Mouse (Mus musculus): ENCODE results near the gene Rimklb.
"Not testable (repeated sequence)": the region's sequence is repeated elsewhere in the genome, so short reads cannot be mapped to it uniquely, and the experiment has no call there.

Rimklb gene

DNA sequence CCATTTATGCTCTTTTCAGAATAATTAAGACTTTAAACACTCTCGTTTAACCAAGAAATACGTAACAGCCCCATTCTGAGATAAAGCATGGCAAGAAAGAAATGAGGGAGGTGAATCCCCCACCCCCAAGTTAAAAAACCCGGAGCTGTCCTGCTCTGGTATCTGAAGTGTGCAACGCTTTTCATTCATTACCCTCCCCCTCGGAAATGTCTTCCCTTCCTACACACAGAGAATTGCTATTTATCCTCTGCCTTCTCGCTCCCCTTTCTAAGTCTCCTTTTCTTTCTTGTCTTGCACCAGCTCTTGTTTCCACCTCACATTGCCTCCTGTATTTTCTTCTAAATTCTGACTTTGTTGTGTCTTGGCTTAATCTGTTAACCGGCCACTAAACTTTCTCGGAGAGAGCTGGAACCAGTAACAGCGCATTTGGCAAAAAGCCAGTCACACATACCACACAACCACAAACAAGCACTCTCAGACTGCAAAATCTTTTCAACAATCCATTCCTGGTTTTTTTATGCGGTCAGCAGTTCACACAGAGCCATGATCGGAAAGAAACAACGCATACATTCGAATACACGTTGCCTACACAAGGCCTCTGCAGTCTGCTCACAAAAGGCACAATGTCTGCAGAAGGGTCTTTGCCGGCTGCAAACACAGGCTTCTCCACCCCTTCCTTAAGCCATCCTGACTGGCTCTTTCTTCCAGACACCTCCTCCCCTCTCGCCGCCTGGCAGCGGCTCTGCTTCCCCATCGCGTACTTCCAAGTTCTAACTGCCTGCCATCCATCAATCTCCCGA, 3.3 kb downstream of the Rimklb start:
- DNase-seq = no peak

DNA sequence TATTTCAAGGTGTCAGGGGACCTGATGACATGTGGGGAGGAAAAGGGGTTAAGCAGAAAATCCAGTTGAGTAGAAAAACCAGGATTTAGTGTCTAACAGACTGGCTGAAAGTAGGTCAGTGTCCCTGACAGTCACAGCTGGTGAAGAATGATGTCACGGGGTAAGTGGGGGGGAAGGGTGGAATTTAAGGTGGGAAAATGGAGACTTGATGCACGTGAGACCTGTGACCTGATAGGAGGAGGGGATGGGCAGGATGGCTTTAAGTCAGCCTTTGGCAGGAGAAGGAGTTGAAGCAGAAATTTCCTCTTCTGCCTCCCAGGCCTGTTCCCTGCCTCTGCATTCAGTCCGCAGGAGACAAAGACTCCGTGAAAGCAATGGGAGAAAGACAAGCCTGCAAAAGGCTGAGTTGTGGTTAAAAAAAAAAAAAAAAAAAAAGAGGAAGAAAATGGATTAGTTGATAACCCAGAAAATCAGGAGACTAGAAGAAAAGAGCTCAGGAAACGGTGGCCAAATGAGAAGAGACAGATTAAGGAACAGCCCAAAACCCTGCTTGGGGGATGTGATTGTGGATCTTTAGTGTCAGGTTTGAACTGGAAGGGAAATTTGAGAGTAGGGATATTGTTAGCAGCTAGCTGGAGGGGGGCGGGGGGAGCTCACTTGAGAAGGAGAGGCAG, 4.6 kb downstream of the Rimklb start:
- no peak for DNase-seq

DNA sequence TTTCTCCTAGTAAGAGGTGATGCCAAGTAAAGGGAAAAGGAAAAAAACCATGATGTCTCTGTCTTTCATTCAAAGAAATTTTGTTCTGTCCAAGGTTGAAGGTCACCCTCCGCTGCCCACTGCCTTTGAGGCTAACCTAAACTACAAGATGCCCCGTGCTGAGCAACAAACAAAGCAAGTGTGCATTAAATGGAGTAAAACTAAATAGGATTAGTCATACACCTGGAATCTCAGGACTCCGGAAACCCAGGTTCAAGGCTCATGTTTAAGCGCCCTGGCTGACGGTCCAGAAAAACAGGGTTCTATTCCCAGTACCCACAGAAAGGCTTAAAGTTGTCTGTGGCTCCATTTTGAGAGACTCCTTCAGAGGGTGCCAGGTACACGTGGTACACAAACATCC, 6.1 kb downstream of the Rimklb start:
- no peak for DNase-seq

DNA sequence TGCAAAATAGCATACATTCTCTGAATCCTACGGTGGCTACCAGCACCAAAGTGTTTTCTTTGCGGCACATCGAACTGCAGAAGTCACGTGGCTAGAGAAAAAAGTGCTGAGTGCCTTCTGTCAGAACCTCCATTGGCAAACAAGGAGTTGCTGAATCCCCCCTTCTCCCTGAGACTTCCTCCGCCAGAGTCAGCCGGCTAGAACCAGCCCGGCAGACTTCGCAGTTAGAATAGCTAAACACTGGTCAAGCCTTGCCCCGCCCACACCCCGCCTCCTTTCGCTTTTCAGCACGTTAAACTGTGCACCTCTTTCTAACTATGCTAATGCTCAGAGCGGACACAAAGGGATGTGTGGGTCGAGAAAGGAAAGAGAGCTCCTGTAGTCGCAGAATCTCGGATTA, 7.0 kb downstream of the Rimklb start:
- peak; percentile 61 for DNase-seq

DNA sequence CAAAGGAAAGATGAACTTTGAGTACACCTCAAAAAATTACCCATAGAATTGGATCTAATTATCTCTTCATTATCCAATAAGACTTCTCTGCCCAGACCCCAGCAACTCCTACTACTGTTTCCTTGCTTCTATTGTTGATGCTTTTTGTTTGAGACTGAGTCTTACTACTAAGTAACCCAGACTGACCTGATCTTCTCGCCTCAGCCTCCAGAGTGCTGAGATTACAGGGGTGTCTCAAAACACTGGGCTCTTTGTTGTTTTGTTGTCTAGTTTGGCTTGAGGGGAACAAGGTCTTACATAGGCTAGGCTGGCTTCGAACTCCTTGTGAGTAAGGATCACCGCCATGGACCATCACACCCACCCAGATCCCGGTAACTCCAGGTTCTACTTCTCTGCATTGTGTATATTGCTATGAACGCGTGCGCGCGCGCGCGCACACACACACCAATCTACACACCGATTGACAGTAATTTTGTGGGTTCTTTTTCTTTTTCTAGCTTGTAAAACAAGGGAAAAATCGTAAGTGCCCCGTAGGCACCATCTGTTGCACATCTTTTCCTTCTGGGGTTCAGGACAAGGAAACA, 7.5 kb downstream of the Rimklb start:
- DNase-seq = no peak

DNA sequence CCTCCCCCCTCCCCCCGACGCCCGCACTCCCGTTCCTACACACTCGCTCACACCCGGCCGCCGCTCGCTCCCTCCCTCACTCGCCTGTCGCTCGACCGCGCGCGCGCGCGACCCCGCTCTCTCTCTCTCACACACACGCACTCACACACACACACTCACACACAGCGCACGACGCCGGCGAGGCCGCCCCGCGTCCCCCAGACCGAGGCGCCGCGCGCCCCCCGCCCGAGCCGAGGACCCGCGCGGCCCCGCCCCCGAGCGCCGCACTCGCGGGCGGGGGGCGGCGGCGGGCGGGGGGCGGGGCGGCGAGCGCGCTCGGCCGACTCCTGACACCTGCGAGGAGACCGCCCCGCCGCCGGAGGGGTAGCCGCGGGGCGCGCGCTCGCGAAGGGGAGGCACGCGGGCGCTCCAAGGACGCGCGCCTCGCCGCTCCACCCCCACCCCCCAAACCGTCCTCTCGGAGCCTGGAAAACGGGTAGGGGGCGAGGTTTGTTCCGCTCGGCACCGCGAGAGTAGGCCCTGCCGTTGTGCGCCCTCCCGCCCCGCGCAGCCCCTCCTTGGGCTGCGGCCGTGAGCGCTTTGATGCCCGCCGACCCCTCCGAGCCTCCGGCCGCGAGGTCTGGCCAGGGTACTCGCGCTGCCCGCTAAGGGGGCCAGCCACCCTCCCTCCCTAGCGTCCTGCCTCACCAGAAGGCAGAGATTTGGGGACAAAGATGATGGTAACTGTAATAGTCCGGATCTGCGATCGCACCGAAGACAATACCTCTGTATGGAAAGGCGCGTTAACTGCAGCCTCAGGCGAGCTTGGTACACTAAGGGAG, 12.1 kb downstream of the Rimklb start:
- DNase-seq = peak; percentile 80

DNA sequence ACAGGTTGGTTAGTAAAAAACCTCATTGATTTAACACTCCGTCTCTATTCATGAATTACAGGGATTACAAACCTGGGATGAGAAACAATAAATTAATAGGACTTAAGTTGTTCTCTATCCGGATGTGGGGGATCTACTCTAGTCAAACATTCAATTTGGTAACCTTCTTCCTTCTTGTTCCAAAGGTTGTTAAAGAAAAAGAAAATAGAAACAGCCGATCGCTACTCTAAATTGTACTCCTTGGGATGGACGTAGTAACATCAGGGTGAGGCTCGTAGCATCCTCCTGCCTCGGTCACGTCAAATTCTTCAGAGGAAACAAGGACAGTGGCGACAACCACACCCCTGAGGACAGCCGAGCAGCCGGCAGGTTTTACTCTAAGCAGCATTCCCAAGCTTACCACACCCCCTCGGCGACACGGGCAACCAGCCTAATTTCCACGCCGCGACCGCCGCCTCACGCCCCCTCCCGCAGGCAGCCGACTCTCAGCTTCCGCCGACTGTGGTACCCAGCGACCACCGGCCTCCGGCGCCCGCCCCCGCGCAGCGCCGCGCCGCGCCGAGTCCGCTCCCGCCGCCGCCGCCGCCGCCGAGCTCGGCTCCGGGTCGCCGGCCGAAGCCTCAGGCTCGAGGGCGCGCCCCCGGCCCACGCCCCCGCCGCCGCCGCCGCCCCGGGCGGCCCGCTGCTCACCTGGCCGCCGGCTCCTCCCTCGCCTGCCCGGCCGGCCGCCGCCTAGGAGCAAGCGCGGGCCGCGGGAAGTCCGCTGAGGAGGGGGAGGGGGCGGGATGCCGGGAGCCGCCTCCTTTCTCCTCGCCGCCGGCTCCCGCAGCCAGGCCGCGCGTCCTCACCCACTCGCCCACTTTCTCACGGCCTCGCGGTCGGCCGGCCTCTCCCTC, 12.9 kb downstream of the Rimklb start:
- DNase-seq = peak; percentile 60

DNA sequence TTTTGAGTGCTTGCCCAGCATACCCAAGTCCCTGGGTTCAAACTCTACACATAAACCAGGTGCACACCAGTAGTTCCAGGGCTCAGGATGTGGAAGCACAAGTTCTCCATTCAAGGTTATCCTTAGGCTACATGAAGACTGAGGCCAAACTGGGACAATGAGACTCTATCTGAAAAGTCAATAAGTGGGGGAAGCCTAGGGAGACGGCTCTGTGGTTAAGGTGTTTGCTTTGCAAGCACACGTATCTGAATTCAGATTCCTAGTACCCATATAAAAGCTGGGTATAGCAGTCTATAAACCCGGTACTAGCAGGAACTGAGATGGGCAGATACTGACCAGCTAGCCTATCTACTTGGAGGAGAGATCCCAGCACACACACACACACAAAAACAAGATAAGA, 20.5 kb downstream of the Rimklb start:
- DNase-seq = no peak

DNA sequence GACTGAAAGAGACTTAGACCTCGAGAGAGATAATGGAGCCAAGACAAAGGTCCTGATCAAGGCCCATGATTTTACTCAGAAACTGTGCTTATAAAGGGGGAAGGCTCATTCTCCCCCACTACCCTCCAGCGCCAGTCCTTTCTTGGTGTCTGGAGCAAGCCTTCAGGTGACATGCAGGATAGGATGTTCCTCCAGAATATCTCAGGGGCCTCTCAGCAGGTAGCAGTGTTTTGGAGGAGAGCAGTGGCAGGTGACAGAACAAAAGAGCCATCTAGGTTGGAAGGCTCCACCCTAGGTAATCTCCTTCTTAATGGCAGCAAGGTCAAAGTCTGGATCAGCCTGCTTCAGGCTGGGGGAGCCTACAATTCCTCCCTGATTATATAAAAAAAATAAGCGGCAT, 27.1 kb downstream of the Rimklb start:
- not testable (repeated sequence) for DNase-seq

DNA sequence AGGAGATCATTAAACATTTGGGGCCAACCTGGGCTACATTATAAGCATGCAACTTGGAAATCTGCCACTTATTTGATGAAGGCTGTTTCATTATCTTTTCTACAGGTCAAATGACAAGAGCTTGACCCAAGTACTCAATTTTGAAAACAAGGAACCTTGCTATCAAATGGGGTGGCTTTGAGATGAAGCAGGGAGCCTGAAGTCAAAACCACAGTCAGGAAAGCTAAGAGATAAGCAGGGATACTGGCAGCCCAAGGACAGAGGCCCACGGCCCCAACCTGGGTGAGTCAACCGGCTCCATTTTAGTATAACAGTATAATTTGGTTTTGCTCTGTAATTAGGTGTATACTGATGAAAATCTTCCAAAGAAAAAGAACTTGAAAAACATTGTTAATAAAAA, 28.3 kb downstream of the Rimklb start:
- no peak for DNase-seq

DNA sequence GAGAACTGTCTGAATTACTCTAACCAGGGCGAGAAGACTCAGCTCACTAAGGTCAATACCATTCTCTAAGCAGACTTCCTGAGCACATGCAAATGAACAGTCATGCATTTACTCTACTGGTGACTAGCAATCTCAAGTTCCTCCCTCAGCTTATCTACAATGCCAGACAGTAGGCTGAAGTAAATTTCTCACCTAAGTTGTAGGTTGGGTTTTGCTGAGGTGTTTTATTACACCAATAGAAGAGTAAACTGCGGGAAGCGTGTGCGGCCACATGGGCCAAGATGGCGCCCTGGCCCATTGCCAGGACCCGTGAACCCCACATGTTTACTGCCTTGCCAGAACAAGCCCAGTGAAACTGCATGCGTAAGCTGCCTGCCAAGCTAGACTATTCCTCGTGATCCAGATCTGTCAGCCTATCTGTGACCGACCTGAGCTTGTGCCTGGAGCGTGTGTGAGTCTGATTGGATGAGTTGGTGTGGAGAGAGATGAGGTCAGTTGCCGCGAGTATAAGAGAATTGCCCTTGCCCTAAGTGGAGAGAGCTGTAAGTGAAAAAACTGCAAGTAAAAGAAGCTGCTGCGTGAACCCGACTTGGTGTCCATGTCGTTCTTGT, 29.4 kb downstream of the Rimklb start:
- no peak for DNase-seq

DNA sequence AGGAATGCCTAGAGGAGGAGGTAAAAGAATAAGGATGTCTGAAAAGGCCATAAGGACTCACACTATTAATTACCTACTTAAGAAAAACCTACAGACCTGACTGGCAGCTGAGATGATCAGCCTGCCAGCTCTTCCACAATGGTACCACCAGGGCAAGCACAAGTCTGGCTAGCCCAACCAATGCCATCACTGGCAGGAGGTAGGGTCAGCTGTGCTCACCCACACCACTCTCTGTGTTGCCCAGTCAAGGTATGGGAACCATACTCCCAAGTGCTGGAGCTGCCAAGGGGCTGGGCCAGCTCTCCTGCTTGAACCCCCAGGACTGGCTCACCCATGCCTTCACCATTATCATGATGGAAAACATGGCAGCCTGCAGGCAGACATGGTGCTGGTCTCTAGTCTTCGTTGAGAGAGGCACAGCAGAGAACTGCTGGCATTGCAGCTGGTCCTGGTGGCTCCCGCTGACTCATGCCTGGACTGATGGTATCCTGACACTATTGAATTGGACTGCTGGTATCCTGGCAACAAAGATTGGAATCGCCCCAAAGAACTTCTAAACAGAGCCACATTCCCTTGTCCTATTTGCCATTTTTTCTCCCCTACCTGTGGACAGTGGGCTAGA, 32.4 kb downstream of the Rimklb start:
- no peak for DNase-seq

DNA sequence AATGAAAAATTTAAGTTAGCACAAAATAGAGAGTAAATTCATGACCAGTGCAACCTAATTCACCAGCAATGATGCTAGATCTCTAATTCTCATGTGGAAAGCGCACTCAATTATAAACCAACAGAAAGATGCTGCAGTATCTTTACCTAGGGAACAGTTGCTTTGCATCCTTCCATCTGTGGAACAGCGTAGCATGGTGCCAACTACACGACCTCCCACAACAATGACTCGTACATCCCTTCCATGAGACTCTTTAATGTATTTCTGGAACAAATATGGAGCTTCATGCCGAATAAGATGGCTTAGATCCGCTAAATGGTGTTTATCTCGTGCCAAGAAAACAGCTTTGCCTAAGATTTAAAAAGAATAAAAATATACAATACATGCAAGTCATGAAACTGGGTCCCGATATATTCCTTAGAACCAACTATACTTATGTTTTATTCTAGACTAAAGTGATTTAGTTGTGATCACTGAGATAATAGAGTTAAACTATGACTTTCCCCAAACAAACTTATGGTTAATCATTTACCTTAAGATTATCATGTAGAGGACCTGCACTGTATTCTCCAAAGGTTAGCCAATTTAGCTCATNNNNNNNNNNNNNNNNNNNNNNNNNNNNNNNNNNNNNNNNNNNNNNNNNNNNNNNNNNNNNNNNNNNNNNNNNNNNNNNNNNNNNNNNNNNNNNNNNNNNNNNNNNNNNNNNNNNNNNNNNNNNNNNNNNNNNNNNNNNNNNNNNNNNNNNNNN, 39.4 kb downstream of the Rimklb start:
- no peak for DNase-seq

DNA sequence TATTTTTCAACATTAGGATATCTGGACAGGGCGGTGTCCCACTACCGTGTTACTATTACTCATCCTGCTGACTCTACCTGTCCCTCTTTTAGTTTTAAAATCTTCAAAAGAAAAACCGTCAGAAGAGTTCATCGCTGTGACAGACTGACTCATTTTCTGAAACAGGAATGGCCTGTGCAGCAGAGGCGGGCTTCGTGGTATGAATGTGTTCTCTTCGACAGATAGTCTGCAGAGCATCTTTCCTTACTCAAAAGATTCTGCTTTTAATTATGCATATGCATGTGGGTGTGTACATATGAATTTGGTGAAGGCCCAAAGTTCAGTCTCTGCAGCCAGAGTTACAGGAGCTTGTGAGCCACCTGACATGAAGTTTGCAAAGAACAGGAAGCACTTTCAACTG, 50.7 kb downstream of the Rimklb start:
- DNase-seq = no peak

DNA sequence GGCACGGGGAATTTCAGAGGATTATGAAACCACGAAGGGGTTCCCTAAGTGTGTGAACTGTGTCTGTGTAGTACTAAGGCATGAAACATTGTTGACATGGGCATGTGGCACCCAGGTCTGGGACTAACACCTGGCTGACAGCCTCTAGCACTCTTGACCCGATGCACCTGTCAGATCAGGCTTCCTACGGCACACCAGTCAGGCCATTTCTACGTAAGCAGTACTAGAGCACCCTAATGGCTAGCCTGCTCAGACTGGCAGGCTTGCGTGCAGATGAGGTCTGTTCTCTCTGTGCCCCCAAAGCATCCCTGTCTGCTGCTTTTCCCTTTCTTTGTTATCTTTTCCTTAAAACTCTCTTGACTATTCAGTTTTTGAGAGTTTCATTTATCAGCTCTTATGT, 53.3 kb downstream of the Rimklb start:
- DNase-seq = no peak

DNA sequence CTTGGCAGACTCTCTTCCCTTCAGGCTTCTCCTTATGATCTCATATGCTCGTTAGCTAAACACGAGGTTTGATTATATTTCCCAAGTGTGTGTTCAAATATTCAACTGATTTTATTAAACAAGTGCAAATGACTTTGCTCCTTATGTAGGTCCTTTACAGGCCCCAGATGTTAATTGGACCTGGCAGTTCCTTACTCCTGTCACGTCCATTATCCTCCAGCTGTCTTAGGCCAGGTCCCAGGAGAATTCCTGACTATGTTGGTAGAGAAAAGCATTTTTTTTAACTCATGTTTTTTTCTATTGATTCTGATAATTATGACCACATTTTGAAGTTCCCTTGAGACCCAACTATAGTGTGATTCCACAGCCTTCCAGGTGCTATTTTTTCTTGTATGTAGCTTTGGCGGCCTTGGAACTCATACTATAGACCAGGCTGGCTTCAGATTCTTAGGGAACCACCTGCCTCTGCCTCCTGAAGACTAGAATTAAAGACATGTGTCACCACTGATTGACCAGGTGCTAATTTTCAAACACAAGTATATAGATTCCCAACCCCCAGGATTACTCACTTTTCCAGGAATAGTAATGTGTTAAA, 57.8 kb downstream of the Rimklb start:
- no peak for DNase-seq

DNA sequence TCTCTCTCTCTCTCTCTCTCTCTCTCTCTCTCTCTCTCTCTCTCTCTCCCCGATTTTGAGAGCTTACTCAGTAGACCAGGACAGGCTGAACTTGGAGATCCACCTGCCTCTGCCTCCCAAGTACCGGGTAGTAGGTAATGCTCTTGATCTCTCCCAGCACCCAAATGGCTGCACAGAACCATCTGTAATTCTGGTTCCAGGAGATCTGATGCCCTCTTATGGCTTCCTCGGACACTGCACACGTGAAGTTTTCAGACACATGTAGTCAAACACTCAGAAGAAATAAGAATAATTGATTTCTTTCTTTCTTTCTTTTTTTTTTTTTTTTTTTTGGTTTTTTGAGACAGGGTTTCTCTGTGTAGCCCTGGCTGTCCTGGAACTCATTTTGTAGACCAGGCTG, 59.3 kb downstream of the Rimklb start:
- no peak for DNase-seq

DNA sequence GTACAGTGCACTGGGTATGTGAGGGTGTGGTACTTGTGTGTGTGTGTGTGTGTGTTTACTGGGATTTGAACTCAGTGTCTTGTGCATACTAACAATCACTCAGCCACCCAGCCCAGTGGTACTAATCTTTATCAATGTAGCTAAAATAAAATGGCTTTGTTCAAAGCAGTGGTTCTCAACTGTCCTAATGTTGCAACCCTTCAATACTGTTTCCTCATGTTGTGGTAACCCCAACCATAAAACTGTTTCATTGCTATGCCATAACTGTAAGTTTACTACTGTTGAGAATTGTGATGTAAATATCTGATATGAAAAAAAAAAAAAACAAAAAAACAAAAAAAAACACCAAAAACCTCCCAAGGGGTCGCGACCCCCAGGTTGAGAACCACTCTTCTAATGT, 63.3 kb downstream of the Rimklb start:
- DNase-seq = no peak

DNA sequence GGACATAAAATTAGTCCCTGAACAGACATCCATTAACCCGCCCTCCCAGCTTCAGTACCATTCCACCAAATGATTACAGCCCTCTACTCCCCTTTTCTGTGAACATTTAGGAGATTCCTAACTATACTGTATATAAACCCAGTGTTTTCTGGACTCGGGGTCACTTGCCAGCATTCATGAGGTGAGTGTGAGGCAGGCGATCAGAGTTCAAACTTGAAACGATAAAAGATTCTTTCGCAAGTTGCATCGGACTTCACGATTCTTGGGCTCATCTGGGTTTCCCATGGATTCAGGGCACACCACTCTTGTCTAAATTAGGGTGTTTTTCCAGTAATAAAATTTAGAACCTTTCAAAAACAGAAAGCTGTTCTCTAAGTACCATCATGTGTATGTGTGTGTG, 71.1 kb downstream of the Rimklb start:
- DNase-seq = no peak

DNA sequence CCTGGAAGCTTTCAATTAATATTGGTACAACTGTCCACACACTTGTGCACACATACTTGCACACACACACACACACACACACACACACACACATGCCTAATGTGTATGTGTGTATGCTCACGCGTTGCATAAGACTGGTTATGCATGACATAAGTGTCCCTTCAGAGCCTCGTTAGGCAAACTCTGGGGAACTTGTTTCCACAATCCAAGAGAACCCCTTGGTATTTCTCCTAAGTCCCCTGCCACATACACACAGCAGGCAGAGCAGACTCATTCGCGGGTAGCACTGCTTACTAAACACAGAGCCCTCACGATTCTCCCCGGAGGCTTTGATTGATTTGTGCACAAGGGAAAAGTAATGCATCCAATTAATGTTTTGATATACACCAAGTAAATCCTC, 81.5 kb downstream of the Rimklb start:
- DNase-seq = no peak
